Mouse (Mus musculus) testis, adult 2 months (tissue): ENCODE data around the gene Spr. TPM values are rescaled to one million over a fixed set of nuclear protein-coding genes. Genes with fewer than 3 reads are reported as not detected.
"Not testable (repeated sequence)": the region's sequence is repeated elsewhere in the genome, so short reads cannot be mapped to it uniquely, and the experiment has no call there.

Experiments
- H3K27ac ChIP-seq: fragments of 200-500 bp; 2 replicates; pipeline ENCODE4 v1.5.1; 2012; ENCODE audit warnings: low read depth, low read length; ENCODE audit not compliant: control insufficient read depth, insufficient read depth
- H3K27me3 ChIP-seq: fragments of 200-500 bp; 2 replicates; pipeline ENCODE4 v1.6.1; 2012; ENCODE audit warnings: mild to moderate bottlenecking, low read length, moderate library complexity; ENCODE audit not compliant: control insufficient read depth, insufficient read depth
- H3K36me3 ChIP-seq: fragments of 200-500 bp; 2 replicates; pipeline ENCODE4 v1.6.1; 2012; ENCODE audit warnings: mild to moderate bottlenecking, low read length; ENCODE audit not compliant: control insufficient read depth, insufficient read depth
- H3K4me1 ChIP-seq: fragments of 200-500 bp; 2 replicates; pipeline ENCODE4 v1.6.1; 2012; ENCODE audit warnings: low read length; ENCODE audit not compliant: control insufficient read depth, insufficient read depth
- H3K4me3 ChIP-seq: fragments of 200-500 bp; 2 replicates; pipeline ENCODE4 v1.5.1; 2012; ENCODE audit warnings: low read depth, mild to moderate bottlenecking, low read length, moderate library complexity, mixed read lengths; ENCODE audit not compliant: control insufficient read depth
- CTCF ChIP-seq: fragments of 200-500 bp; IDR thresholded peaks from 2 replicates; pipeline ENCODE4 v1.5.1; 2012; ENCODE audit warnings: low read depth, mild to moderate bottlenecking, inconsistent platforms, low read length, moderate library complexity; ENCODE audit not compliant: control insufficient read depth, insufficient read depth, insufficient replicate concordance
- POLR2A ChIP-seq: fragments of 200-500 bp; IDR thresholded peaks from 2 replicates; pipeline ENCODE4 v1.6.1; 2012; ENCODE audit warnings: low read depth, mild to moderate bottlenecking, inconsistent platforms, low read length, moderate library complexity; ENCODE audit not compliant: control insufficient read depth
- polyA plus RNA-seq: library from polyadenylated mRNA; depleted of rRNA; stranded (reverse); fragments of >200 nt; gene quantifications from 2 replicates; pipeline ENCODE4 v1.2.3, GENCODE M21; 2012

The Spr gene
- polyA plus RNA-seq, 1 experiment: 2.3 TPM

GRCm38 (mm10) chr6:85160201-85160923 is 22.8 kb upstream of the Spr start:
- Histone ChIP-seq H3K4me3 (no peak overlapping the region; the same call in 1 of the 2 replicates), H3K27ac (no peak overlapping the region), H3K4me1 (peaks cover 4% of the 10 kb centered on the region; the same call in 1 of the 2 replicates), H3K27me3 (no peaks in the 10 kb centered on the region), H3K36me3 (no peaks in the 10 kb centered on the region)
- TF ChIP-seq CTCF (peak; percentile 47; the same call in 1 of the 2 replicates), POLR2A (no peak)

GRCm38 (mm10) chr6:85159092-85159760 is 21.7 kb upstream of the Spr start:
- not testable (repeated sequence) for H3K36me3 ChIP-seq, H3K27ac ChIP-seq, H3K4me1 ChIP-seq, H3K27me3 ChIP-seq, H3K4me3 ChIP-seq
- peak; percentile 32; the same call in 1 of the 2 replicates for TF ChIP-seq CTCF

DNA sequence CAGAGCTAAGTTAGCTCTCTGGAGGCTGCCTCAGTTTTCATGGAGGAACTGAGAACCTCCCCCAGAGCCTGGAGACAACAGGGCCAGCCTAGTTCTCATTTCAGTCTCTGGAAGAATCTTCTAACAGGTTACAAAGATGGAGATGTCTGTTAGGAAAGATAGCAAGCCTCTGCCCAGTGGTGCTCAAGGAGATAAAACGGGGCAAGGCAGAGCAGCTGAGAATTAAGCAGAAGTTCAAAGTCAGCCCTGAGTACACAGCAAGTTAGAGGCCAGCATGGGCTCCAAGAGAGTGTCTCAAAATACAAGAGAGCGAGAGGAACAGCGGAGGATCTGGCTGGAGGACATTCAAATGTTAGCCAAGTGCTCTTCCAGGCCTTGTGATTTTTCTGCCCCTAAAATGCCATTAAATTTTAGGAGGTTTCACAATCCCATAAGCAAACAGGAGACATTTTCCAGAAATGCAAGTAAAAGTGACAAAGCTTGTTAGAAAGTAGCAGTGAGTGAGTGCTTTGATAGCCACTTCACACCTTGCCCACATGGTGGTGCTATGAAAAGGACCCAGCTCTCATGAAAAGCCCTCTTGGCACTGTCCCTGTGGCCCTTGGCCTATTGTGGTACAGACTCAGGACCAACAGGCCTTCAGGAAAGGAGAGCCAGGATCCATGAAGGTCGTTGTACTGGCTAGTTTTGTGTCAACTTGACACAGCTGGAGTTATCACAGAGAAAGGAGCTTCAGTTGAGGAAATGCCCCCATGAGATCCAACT is 20.7 kb upstream of the Spr start:
- H3K4me3 ChIP-seq, H3K36me3 ChIP-seq, H3K27me3 ChIP-seq, H3K4me1 ChIP-seq, H3K27ac ChIP-seq: not testable (repeated sequence)

GRCm38 (mm10) chr6:85156551-85156950 is 19.0 kb upstream of the Spr start:
- not testable (repeated sequence) for H3K4me3 ChIP-seq, H3K27ac ChIP-seq, H3K36me3 ChIP-seq, H3K4me1 ChIP-seq, H3K27me3 ChIP-seq

DNA sequence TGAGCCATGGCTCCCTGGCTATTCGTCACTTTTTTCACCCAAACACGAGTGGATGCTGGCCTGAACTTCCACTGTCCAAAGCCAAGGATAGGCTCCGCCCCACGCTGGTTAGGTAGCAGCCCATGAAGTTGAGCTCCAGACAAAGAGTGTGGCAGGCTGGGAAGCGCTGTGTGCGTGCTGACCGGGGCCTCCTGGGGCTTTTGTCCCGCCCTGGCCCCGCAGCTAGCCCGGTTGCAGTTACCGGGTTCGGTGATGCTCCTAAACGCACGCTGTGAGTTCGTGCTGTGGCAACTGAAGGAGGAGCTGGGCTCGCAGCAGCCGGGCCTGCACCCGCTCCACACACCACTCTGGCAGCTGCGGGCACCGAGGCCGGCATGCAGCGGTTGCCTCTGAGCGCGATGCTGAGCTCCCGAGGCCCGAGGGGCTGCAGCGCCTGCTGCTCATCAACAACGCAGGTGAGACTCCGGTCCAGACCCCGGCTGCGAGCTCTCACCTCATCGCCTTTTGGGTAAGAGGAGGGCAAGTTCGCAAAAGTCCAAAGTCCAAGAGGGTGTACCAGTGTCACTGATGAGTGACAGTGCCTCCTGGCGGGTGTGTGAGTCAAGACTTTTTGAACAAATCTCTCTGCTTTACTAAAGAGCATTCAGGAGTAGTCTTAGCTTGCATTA is 17.4 kb upstream of the Spr start:
- H3K36me3 ChIP-seq: no peaks in the 10 kb centered on the region
- H3K4me1 ChIP-seq: no peaks in the 10 kb centered on the region; the same call in 1 of the 2 replicates
- peak overlapping the region; percentile 35 for H3K4me3 ChIP-seq
- TF ChIP-seq POLR2A (no peak), CTCF (peak; percentile 21; the same call in 1 of the 2 replicates)
- no peaks in the 10 kb centered on the region for H3K27me3 ChIP-seq
- H3K27ac ChIP-seq: no peak overlapping the region

GRCm38 (mm10) chr6:85153970-85154540 is 16.5 kb upstream of the Spr start:
- Histone ChIP-seq H3K4me3 (no peak overlapping the region), H3K27ac (no peak overlapping the region), H3K27me3 (no peaks in the 10 kb centered on the region), H3K36me3 (no peaks in the 10 kb centered on the region), H3K4me1 (no peaks in the 10 kb centered on the region; the same call in 1 of the 2 replicates)
- TF ChIP-seq CTCF (peak; percentile 35; the same call in 1 of the 2 replicates), POLR2A (no peak)

DNA sequence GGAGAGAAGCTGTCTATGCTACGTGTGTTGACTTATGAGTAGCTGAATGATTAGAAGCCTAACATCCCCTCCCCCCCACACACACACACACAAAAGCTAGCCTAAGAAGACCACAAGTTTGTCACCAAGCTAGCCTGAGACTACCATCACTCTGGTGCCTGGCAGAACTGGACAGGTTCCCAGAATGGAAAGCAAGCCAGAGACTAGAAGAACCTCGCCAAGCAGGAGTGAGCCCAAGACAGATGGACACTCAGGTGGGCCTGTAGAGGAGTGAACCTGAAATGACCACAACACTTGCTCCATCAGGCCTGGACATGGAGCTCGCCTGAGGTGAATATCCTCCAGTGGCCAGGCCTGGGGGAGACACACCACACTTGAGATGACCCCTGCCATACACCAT is 12.8 kb upstream of the Spr start:
- no peak overlapping the region for H3K27ac ChIP-seq
- H3K27me3 ChIP-seq: no peaks in the 10 kb centered on the region
- H3K36me3 ChIP-seq: no peaks in the 10 kb centered on the region
- no peaks in the 10 kb centered on the region; the same call in 1 of the 2 replicates for H3K4me1 ChIP-seq
- TF ChIP-seq CTCF (no peak), POLR2A (no peak)
- H3K4me3 ChIP-seq: no peak overlapping the region
